Mouse (Mus musculus) stomach, postnatal 0 days (tissue): Measurements from ENCODE around the gene Nuak2.

Experiments used
- CTCF ChIP-seq: IDR thresholded peaks from 2 replicates; pipeline ENCODE4 v1.5.1; 2016; ENCODE audit warnings: antibody characterized with exemption, low read depth, mild to moderate bottlenecking, moderate library complexity
- EP300 ChIP-seq: optimal IDR thresholded peaks from 2 replicates; pipeline ENCODE3; 2016; ENCODE audit warnings: antibody characterized with exemption

DNA sequence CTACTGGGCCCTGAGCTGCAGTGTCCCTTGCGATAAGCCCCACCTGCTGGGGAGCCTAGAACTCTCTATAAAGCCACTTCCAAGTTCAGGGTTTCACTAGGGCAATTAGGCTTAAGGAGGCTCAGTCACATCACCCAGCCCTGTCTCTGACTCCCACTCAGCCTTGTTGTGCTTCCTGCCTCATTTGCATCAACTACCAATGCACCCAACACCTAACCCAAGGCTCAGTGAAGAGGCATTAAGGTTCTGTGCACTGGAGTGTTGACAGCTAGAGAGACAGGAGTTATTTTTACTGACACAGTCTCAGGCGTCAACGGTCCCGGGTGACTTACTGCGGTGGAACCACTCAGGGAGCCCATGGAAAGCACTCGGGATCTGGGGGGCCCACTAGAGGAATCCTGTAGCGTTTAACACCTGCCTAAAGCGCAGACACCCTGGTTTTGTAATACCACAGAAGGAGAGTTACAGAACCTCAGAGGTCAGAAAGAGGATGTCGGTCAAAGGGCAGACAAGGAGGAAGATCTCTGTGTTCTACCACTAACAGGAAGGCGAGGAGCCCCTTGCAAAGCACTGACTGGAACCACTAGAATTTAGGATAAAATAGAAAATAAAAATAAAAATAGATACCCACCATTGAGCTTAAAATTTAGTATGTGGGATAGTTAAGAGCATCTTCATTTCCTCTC lies 4.6 kb upstream of the Nuak2 start:
- no peak for TF ChIP-seq EP300
- no peak for TF ChIP-seq CTCF
